Mouse (Mus musculus) neural tube, embryonic 15.5 days (tissue): ENCODE measurements at regions not wholly inside any gene's neighbourhood (a gene's known extent, or its start where the extent isn't known, plus 50 kb on each side); places are given as distances from the start of the nearest gene placed in this dataset.

Source experiments
- ATAC-seq: fragments of 200-750 bp; cut with Nextera tagmentation; 2 replicates; pipeline ENCODE4 v1.8.0; 2017; ENCODE audit warnings: mild to moderate bottlenecking, moderate TSS enrichment, moderate library complexity; ENCODE audit not compliant: low FRiP score
- H3K27ac ChIP-seq: fragments of 300-500 bp; sonication (generic); replicated peaks from 2 replicates; pipeline ENCODE4 v1.5.1; 2015; ENCODE audit warnings: mild to moderate bottlenecking, inconsistent platforms
- H3K27me3 ChIP-seq: fragments of 300-500 bp; sonication (generic); replicated peaks from 2 replicates; pipeline ENCODE4 v1.6.1; 2015; ENCODE audit warnings: inconsistent platforms
- H3K36me3 ChIP-seq: fragments of 300-500 bp; sonication (generic); 2 replicates; pipeline ENCODE4 v1.6.1; 2015; ENCODE audit warnings: inconsistent platforms
- H3K4me1 ChIP-seq: fragments of 300-500 bp; sonication (generic); 2 replicates; pipeline ENCODE4 v1.6.1; 2015; ENCODE audit warnings: inconsistent platforms
- H3K4me2 ChIP-seq: fragments of 300-500 bp; sonication (generic); 2 replicates; pipeline ENCODE4 v1.6.1; 2015; ENCODE audit warnings: inconsistent platforms, mild to moderate bottlenecking, moderate library complexity
- H3K4me3 ChIP-seq: fragments of 300-500 bp; sonication (generic); replicated peaks from 2 replicates; pipeline ENCODE4 v1.5.1; 2015; ENCODE audit warnings: mild to moderate bottlenecking, inconsistent platforms
- H3K9ac ChIP-seq: fragments of 300-500 bp; sonication (generic); replicated peaks from 2 replicates; pipeline ENCODE4 v1.6.1; 2015; ENCODE audit warnings: mild to moderate bottlenecking, inconsistent platforms
- H3K9me3 ChIP-seq: fragments of 300-500 bp; sonication (generic); replicated peaks from 2 replicates; pipeline ENCODE4 v1.6.1; 2016; ENCODE audit warnings: inconsistent platforms
- WGBS: fragments of 180-500 bp; shearing (Covaris S2); methylation state at CpG from one replicate; pipeline ENCODE4 v1.1.7; 2015; ENCODE audit warnings: mixed read lengths; 5-methylcytosine and 5-hydroxymethylcytosine counted together

DNA sequence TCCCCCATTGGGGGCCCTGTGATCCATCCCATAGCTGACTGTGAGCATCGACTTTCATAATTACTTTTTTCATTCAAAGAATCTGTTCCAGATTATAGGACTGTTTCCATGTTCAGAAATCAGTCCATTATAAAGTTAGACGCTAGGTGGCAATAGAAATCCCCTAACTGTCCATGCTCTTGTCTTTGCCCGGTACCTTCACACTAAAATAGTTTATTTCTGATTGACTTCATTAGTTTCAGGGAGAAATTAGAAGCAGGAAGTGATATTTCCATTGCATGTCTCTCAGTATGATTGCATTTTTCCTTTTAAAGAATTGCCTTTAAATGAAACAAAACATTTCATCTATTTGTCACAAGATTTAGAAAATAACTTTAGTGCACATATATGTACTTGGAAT lies 131.7 kb downstream of the Fbxo8 start:
- Histone ChIP-seq H3K4me2 (no peak overlapping the region), H3K27me3 (no peaks in the 10 kb centered on the region), H3K9me3 (no peaks in the 10 kb centered on the region), H3K9ac (no peak overlapping the region), H3K36me3 (no peaks in the 10 kb centered on the region), H3K27ac (no peak overlapping the region), H3K4me3 (no peak overlapping the region), H3K4me1 (no peaks in the 10 kb centered on the region)
- whole genome bisulfite sequencing = 32% methylated on average over 3 of the region's 3 CpGs
- no peak for ATAC-seq

GRCm38 (mm10) chr8:56684352-56684751 lies 133.5 kb downstream of the Fbxo8 start:
- H3K9ac ChIP-seq = no peak overlapping the region
- no peaks in the 10 kb centered on the region for H3K9me3 ChIP-seq
- H3K27ac ChIP-seq = no peak overlapping the region
- no peaks in the 10 kb centered on the region for H3K36me3 ChIP-seq
- H3K27me3 ChIP-seq = no peaks in the 10 kb centered on the region
- H3K4me1 ChIP-seq = no peaks in the 10 kb centered on the region
- no peak overlapping the region for H3K4me3 ChIP-seq
- WGBS = 85% methylated on average over 7 of the region's 7 CpGs
- H3K4me2 ChIP-seq = no peak overlapping the region
- ATAC-seq = no peak

DNA sequence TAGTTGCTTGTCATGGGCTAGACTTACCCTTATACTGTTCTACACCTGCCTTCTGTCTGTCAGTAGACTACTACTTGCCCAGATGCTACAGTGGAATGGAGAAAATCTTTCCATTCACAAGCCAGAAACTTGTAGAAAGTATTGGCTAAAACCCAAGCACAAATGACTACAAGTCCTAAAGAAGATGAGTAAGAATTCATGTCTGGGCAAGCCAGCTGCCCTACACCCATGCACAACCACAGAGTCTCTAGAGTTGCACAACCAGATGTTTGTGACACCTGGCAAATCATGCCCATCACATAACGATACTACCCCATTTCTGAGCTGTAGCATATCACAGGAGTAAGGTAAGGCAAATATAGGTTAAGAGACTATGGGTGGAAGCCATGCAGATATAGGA lies 144.5 kb downstream of the Fbxo8 start:
- Histone ChIP-seq H3K27ac (no peak overlapping the region), H3K9ac (no peak overlapping the region), H3K4me1 (no peaks in the 10 kb centered on the region), H3K9me3 (no peaks in the 10 kb centered on the region), H3K27me3 (no peaks in the 10 kb centered on the region), H3K4me2 (no peak overlapping the region), H3K36me3 (no peaks in the 10 kb centered on the region), H3K4me3 (no peak overlapping the region)
- no peak for ATAC-seq
- WGBS = 88% methylated on average over 1 of the region's 1 CpGs

- WGBS = 86% methylated on average over 2 of the region's 2 CpGs
- H3K9me3 ChIP-seq = no peaks in the 10 kb centered on the region
These were observed 149.8 kb downstream of the Fbxo8 start for GRCm38 (mm10) chr8:56700580-56701145.

GRCm38 (mm10) chr8:56706377-56706776 lies 155.5 kb downstream of the Fbxo8 start:
- Histone ChIP-seq H3K9ac (no peak overlapping the region), H3K4me1 (peaks cover 9% of the 10 kb centered on the region; the same call in 1 of the 2 replicates), H3K36me3 (no peaks in the 10 kb centered on the region), H3K27me3 (no peaks in the 10 kb centered on the region), H3K4me3 (no peak overlapping the region), H3K27ac (no peak overlapping the region), H3K4me2 (peak overlapping the region; percentile 33; the same call in 1 of the 2 replicates), H3K9me3 (no peaks in the 10 kb centered on the region)
- no peak for ATAC-seq
- 49% methylated on average over 10 of the region's 10 CpGs for WGBS

More at GRCm38 (mm10) chr8:56700580-56701145, 149.8 kb downstream of the Fbxo8 start:
- H3K4me3 ChIP-seq = no peak overlapping the region
- H3K4me1 ChIP-seq = no peaks in the 10 kb centered on the region
- H3K36me3 ChIP-seq = no peaks in the 10 kb centered on the region
- H3K27me3 ChIP-seq = no peaks in the 10 kb centered on the region
- H3K9ac ChIP-seq = no peak overlapping the region
- no peak for ATAC-seq
- no peak overlapping the region for H3K4me2 ChIP-seq
- no peak overlapping the region for H3K27ac ChIP-seq

DNA sequence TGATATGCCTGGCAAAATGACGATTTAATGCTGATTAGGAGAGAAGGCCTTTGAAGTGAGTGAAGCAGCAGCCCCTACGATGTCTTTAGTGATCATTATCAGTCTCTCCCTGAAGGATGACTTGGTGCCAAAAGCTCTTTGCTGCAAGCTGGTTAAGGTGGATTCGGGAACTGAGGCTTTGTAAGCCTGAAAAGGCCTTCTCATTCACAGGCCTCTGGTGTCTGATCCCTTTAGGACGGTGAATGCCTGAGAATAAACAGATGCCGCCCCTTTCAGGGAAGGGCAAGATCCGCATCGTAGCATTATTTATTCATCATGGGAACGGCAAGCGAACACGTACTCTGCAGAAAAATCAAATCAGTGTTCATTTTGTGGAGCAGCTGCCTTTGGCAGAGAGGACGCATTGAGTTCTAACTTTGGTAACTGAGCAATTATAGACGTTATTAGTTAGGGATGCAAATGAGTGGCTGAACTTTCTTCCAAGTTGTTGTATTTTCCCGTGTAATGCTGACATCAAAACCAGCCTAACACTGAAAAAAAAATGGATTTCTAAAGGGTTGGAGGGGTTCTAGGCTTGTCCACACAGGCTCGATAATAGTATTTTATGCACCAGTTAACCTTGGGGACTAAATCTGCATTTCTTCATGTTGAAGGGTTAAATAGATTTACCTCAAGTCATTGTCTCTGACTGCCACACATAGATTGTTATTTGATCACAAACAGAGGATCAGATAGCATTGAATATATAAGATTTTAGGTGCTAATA lies 156.2 kb downstream of the Fbxo8 start:
- no peaks in the 10 kb centered on the region for H3K36me3 ChIP-seq
- 21% methylated on average over 14 of the region's 14 CpGs for WGBS
- no peaks in the 10 kb centered on the region for H3K27me3 ChIP-seq
- 0 out of 2 replicates have a peak overlapping the region, but pooled peaks have one; percentile 14 for H3K9ac ChIP-seq
- H3K4me2 ChIP-seq = peak overlapping the region; percentile 33
- peak; percentile 41; the same call in 1 of the 2 replicates for ATAC-seq
- H3K9me3 ChIP-seq = no peaks in the 10 kb centered on the region
- peaks cover 9% of the 10 kb centered on the region; the same call in 1 of the 2 replicates for H3K4me1 ChIP-seq
- no peak overlapping the region for H3K27ac ChIP-seq
- no peak overlapping the region for H3K4me3 ChIP-seq

GRCm38 (mm10) chr8:56720001-56720400 lies 169.1 kb downstream of the Fbxo8 start:
- Histone ChIP-seq H3K4me2 (no peak overlapping the region), H3K9ac (no peak overlapping the region), H3K27me3 (no peaks in the 10 kb centered on the region), H3K36me3 (no peaks in the 10 kb centered on the region), H3K4me1 (no peaks in the 10 kb centered on the region), H3K27ac (no peak overlapping the region), H3K9me3 (no peaks in the 10 kb centered on the region), H3K4me3 (no peak overlapping the region)
- ATAC-seq = no peak
- WGBS = 78% methylated on average over 1 of the region's 1 CpGs

- Histone ChIP-seq H3K4me2 (no peak overlapping the region), H3K27ac (no peak overlapping the region), H3K9ac (no peak overlapping the region), H3K36me3 (no peaks in the 10 kb centered on the region), H3K4me1 (no peaks in the 10 kb centered on the region), H3K27me3 (no peaks in the 10 kb centered on the region), H3K4me3 (no peak overlapping the region), H3K9me3 (no peaks in the 10 kb centered on the region)
- WGBS = 70% methylated on average over 2 of the region's 2 CpGs
- no peak for ATAC-seq
These were observed 171.8 kb downstream of the Fbxo8 start for GRCm38 (mm10) chr8:56722473-56723236.

- Histone ChIP-seq H3K9me3 (no peaks in the 10 kb centered on the region), H3K4me2 (no peak overlapping the region), H3K4me3 (no peak overlapping the region), H3K36me3 (no peaks in the 10 kb centered on the region), H3K9ac (no peak overlapping the region), H3K4me1 (no peaks in the 10 kb centered on the region), H3K27ac (no peak overlapping the region), H3K27me3 (no peaks in the 10 kb centered on the region)
- ATAC-seq = no peak
- WGBS = 85% methylated on average over 2 of the region's 2 CpGs
These were observed 173.7 kb downstream of the Fbxo8 start for GRCm38 (mm10) chr8:56724607-56725006.

- 49% methylated on average over 6 of the region's 6 CpGs for WGBS
- H3K27me3 ChIP-seq = no peaks in the 10 kb centered on the region
- no peaks in the 10 kb centered on the region for H3K36me3 ChIP-seq
- no peak overlapping the region for H3K4me3 ChIP-seq
- no peaks in the 10 kb centered on the region for H3K9me3 ChIP-seq
- no peaks in the 10 kb centered on the region for H3K4me1 ChIP-seq
- no peak for ATAC-seq
- H3K4me2 ChIP-seq = no peak overlapping the region
- H3K9ac ChIP-seq = no peak overlapping the region
- no peak overlapping the region for H3K27ac ChIP-seq
These were observed 182.4 kb downstream of the Fbxo8 start for GRCm38 (mm10) chr8:56733318-56733717.

GRCm38 (mm10) chr8:56735021-56735420 lies 184.1 kb downstream of the Fbxo8 start:
- H3K27me3 ChIP-seq = no peaks in the 10 kb centered on the region
- ATAC-seq = no peak
- WGBS = 81% methylated on average over 2 of the region's 2 CpGs

DNA sequence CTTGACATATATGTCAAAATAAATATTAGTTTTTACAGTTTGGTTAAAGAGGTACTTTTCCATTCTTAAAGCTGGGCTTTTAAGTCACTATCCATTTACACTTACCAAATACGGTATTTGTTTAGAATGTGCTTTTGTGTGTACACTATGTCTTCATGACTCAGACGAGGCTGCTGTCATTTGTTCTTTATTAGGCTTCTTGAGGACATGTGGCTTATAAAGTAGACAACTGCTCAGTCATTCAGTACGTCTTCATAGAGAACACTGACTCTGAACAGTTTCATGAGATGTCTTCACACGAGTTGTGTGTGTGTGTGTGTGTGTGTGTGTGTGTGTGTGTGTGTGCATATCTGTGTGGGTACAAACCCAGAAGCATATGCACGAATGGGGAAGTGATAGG lies 216.1 kb downstream of the Fbxo8 start:
- Histone ChIP-seq H3K9me3 (no peaks in the 10 kb centered on the region), H3K4me1 (no peaks in the 10 kb centered on the region), H3K9ac (no peak overlapping the region), H3K27ac (no peak overlapping the region), H3K4me2 (no peak overlapping the region), H3K4me3 (no peak overlapping the region), H3K36me3 (no peaks in the 10 kb centered on the region), H3K27me3 (no peaks in the 10 kb centered on the region)
- 80% methylated on average over 5 of the region's 5 CpGs for WGBS
- no peak for ATAC-seq

More at GRCm38 (mm10) chr8:56735021-56735420, 184.1 kb downstream of the Fbxo8 start:
- Histone ChIP-seq H3K9me3 (no peaks in the 10 kb centered on the region), H3K36me3 (no peaks in the 10 kb centered on the region), H3K4me2 (no peak overlapping the region), H3K4me1 (no peaks in the 10 kb centered on the region), H3K9ac (no peak overlapping the region), H3K27ac (no peak overlapping the region), H3K4me3 (no peak overlapping the region)
